Mouse (Mus musculus) kidney, embryonic 16.5 days (tissue): Measurements from ENCODE around the gene Gdf5. TPM values are rescaled to one million over a fixed set of nuclear protein-coding genes. Genes with fewer than 3 reads are reported as not detected.
A peak's percentile ranks its signal among the peaks of the same experiment; 100 is the strongest.

Source experiments
- ATAC-seq: fragments of 200-750 bp; cut with Nextera tagmentation; 2 replicates; pipeline ENCODE4 v1.8.0; 2017; ENCODE audit warnings: moderate TSS enrichment; ENCODE audit not compliant: low FRiP score, low TSS enrichment
- H3K27ac ChIP-seq: fragments of 300-500 bp; sonication (generic); 2 replicates; pipeline ENCODE4 v1.5.1; 2014; ENCODE audit warnings: low read length
- H3K27me3 ChIP-seq: fragments of 300-500 bp; sonication (generic); 2 replicates; pipeline ENCODE4 v1.6.1; 2014; ENCODE audit warnings: low read length, control low read depth, mixed read lengths; ENCODE audit not compliant: insufficient read depth
- H3K36me3 ChIP-seq: fragments of 300-500 bp; sonication (generic); 2 replicates; pipeline ENCODE4 v1.6.1; 2014; ENCODE audit warnings: low read length, control low read depth, mixed read lengths; ENCODE audit not compliant: insufficient read depth
- H3K4me1 ChIP-seq: fragments of 300-500 bp; sonication (generic); 2 replicates; pipeline ENCODE4 v1.6.1; 2014; ENCODE audit warnings: low read length, control low read depth, mixed read lengths; ENCODE audit not compliant: insufficient read depth
- H3K4me2 ChIP-seq: fragments of 300-500 bp; sonication (generic); replicated peaks from 2 replicates; pipeline ENCODE4 v1.6.1; 2014; ENCODE audit warnings: low read depth, low read length
- H3K4me3 ChIP-seq: fragments of 300-500 bp; sonication (generic); 2 replicates; pipeline ENCODE4 v1.5.1; 2014; ENCODE audit warnings: mild to moderate bottlenecking, low read length
- H3K9ac ChIP-seq: fragments of 300-500 bp; sonication (generic); replicated peaks from 2 replicates; pipeline ENCODE4 v1.6.1; 2014; ENCODE audit warnings: low read length
- H3K9me3 ChIP-seq: fragments of 300-500 bp; sonication (generic); 2 replicates; pipeline ENCODE4 v1.6.1; 2016; ENCODE audit warnings: low read length, control low read depth
- WGBS: fragments of 180-500 bp; shearing (Covaris S2); extraction: QIAGEN DNeasy Blood & Tissue Kit; methylation state at CpG from one replicate; pipeline ENCODE4 v1.1.7; 2014; 5-methylcytosine and 5-hydroxymethylcytosine counted together
- polyA plus RNA-seq: library from polyadenylated mRNA; unstranded; fragments of >200 nt; fragmentation: Nextera tagmentation; extraction: Ambion mirVana; gene quantifications from 2 replicates; pipeline ENCODE4 v1.2.1, GENCODE M21; 2015

Gdf5 gene
- polyA plus RNA-seq, 1 experiment from 2014 or later, result 1.3 TPM

DNA sequence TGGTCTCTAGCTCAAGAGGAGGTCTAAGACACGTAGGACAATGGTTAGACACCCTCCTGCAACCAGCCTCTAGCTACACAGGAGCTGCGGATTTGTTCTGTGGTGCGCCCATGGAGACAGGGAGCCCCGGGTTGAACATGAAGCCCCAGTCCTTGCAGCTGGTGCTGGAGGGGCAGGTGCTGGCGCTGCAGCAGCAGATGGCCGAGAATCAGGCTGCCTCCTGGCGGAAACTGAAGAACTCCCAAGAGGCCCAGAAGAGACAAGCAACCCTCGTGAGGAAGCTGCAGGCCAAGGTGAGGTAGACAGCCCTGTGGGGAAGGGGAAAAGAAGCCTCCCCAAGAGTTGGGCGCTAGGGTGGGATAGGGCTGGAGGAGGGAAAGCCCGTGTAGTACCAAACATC is 16.7 kb upstream of the Gdf5 start:
- H3K27ac ChIP-seq, result no peak overlapping the region
- no peaks in the 10 kb centered on the region for H3K27me3 ChIP-seq
- WGBS, result 84% methylated on average over 10 of the region's 10 CpGs
- no peak overlapping the region for H3K9ac ChIP-seq
- peaks cover 6% of the 10 kb centered on the region; the same call in 1 of the 2 replicates for H3K4me1 ChIP-seq
- no peaks in the 10 kb centered on the region for H3K9me3 ChIP-seq
- no peak overlapping the region for H3K4me3 ChIP-seq
- no peak overlapping the region for H3K4me2 ChIP-seq
- ATAC-seq, result no peak
- peaks cover 37% of the 10 kb centered on the region for H3K36me3 ChIP-seq

DNA sequence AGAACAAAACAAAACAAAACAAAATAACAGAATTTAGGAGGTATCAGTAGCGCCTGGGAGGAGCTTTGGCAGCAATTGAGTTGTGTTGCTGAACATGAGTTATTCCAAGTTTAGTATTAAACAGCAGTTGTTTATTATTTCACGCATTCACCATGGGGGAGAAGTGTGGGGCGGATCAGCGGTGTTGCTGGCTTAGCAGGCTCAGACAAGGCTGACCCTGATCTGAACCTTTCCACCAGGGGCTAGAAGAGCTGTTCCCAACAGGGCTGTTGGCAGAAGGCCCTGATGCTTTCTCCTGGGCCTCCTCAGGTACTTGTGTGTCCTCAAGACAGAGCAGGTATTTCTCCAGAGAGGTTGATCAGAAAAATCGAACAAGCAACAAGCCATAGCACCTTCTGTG is 14.8 kb upstream of the Gdf5 start:
- Histone ChIP-seq H3K27me3 (no peaks in the 10 kb centered on the region), H3K27ac (no peak overlapping the region), H3K4me2 (no peak overlapping the region), H3K9ac (no peak overlapping the region), H3K36me3 (peaks cover 29% of the 10 kb centered on the region), H3K4me3 (no peak overlapping the region), H3K9me3 (no peaks in the 10 kb centered on the region), H3K4me1 (peaks cover 6% of the 10 kb centered on the region; the same call in 1 of the 2 replicates)
- no peak for ATAC-seq
- 87% methylated on average over 5 of the region's 5 CpGs for WGBS

DNA sequence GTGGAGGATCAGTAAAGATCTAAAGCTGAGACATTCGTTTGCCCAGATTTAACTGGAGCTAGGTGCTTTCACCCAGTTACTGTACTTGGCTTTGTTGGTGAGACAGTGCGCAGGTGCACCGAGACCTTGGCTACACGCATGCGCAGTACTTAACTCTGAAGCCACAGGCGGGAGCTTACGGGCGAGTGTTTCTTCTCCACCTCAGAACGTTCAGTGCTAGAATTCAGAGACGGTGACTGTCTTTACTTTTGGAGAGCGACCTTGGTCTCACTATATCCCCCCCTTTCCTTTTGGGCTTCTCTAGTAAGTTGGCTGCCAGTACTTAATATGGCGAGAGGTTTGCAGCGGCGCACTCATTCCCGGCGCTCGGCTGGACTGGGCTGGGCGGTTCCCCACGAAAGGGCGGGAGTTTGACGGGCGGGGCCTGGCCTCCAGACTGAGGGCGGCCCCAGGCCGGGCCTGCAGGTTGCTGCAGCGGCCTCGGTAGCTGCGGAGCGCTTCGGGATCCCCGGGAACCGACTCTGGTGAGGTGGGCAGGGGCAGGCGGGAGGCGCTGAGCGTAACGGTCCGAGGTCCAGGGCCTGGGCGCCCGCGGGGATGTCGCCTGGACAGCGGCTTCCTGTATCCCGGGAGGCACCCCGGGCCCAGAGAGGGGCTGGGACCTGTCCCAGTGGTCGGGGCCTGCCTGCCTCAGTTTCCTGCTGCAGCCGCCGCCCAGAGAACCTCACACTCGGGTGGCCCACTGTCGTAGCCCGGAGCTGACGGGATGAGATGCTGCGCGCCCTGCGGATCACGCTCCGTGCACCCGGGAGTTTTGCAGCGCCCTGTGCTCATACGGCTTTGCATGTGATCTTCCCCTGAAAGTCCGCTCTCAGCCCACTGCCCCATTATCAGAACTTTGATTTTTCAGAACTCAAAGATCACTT is 11.2 kb upstream of the Gdf5 start, which contains the start of gene Cep250:
TSS of gene Cep250 (plus strand) at position 325 of the 926 bp plus-strand sequence.
- peak; percentile 98 for ATAC-seq
- peak within 1 kb of the TSS; percentile 87 for H3K27ac ChIP-seq
- H3K4me3 ChIP-seq, result peak within 1 kb of the TSS; percentile 81
- peaks cover 6% of the 10 kb centered on the region; the same call in 1 of the 2 replicates for H3K4me1 ChIP-seq
- H3K27me3 ChIP-seq, result no peaks in the 10 kb centered on the region
- under 1% methylated on average over 54 of the region's 59 CpGs for WGBS
- peak within 1 kb of the TSS; percentile 87 for H3K9ac ChIP-seq
- no peaks in the 10 kb centered on the region for H3K9me3 ChIP-seq
- no peaks in the 10 kb centered on the region; the same call in 1 of the 2 replicates for H3K36me3 ChIP-seq
- peak within 1 kb of the TSS; percentile 55 for H3K4me2 ChIP-seq

DNA sequence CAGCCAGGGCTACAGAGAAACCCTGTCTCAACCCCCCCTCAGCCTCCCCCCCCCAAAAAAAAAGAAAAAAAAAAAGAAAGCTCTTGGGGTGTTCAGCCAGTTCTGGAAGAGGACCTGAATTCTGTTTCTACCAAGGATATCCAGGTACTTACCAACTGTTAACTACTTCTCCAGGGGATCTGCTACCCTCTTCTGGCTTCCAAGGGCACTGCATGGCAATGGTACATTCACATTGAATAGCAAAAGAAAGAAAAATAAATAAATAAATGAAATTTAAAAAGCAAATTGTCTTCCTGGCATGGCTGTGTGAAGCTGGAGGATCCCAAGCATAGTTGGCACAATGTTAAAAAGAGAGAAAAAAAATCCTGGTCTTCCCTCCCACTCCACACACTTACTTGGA is 6.8 kb upstream of the Gdf5 start:
- no peaks in the 10 kb centered on the region for H3K36me3 ChIP-seq
- no peak overlapping the region for H3K27ac ChIP-seq
- H3K9ac ChIP-seq, result no peak overlapping the region
- ATAC-seq, result no peak
- H3K4me1 ChIP-seq, result peaks cover 2% of the 10 kb centered on the region; the same call in 1 of the 2 replicates
- no peaks in the 10 kb centered on the region for H3K9me3 ChIP-seq
- no peak overlapping the region for H3K4me3 ChIP-seq
- H3K27me3 ChIP-seq, result 0 out of 2 replicates have a peak, but pooled peaks cover 2% of the 10 kb centered on the region
- H3K4me2 ChIP-seq, result no peak overlapping the region

DNA sequence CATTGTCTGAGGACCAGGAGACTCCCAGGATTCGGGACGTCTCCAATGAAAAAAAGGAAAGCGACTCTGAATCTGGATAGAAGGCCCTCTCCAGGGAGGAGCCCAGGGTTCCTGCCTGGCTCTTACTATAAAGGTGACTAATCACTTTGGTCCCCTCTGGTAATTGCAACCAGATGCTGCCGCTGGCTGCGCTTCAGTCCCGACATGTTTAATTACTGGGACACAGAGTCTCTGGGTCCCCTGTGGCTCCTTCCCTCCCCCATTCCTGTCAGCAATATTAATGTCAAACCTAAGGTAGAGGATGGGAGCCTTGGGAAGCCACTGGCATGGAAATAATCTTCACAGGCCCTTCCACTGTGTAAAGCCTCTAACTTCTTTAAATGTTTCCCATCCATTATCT is 4.2 kb upstream of the Gdf5 start:
- Histone ChIP-seq H3K27me3 (0 out of 2 replicates have a peak, but pooled peaks cover 2% of the 10 kb centered on the region), H3K4me1 (peaks cover 8% of the 10 kb centered on the region; the same call in 1 of the 2 replicates), H3K9me3 (no peaks in the 10 kb centered on the region), H3K27ac (no peak overlapping the region), H3K36me3 (no peaks in the 10 kb centered on the region), H3K9ac (peak overlapping the region; percentile 31; the same call in 1 of the 2 replicates), H3K4me2 (no peak overlapping the region), H3K4me3 (no peak overlapping the region)
- no peak for ATAC-seq
- WGBS, result 10% methylated on average over 6 of the region's 6 CpGs

DNA sequence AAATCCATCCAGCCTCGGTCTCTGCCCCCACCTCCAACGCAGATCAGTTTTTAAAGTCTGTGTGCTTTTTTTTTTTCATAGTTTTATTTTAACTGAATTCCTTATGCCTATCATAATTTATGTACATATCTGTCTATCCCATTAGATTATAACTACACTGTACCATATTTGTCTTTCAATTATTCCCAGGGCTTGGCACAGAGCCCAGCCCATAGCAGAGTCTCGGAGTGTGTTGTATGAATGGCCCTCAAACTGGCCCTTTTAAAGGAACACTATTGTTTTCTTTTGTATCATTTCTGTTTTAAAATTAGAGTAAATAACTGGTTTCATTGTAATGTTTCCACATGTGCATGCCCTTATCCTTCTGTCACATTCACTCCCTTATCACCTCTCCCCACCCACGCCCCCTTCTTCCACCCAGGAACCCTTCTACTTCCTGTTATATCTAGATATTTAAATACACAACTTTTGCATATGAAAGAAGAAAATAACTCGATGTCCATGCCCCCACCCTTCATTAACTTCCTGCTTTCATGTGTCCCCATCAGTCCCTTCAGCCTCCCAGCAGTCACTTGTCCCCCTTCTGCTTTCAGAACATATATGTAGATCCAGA is 2.3 kb upstream of the Gdf5 start:
- Histone ChIP-seq H3K27ac (no peak overlapping the region), H3K4me1 (peaks cover 17% of the 10 kb centered on the region), H3K4me2 (no peak overlapping the region), H3K27me3 (0 out of 2 replicates have a peak, but pooled peaks cover 2% of the 10 kb centered on the region), H3K9ac (no peak overlapping the region), H3K36me3 (no peaks in the 10 kb centered on the region), H3K9me3 (no peaks in the 10 kb centered on the region), H3K4me3 (no peak overlapping the region)
- ATAC-seq, result no peak
- WGBS, result 55% methylated on average over 5 of the region's 5 CpGs

DNA sequence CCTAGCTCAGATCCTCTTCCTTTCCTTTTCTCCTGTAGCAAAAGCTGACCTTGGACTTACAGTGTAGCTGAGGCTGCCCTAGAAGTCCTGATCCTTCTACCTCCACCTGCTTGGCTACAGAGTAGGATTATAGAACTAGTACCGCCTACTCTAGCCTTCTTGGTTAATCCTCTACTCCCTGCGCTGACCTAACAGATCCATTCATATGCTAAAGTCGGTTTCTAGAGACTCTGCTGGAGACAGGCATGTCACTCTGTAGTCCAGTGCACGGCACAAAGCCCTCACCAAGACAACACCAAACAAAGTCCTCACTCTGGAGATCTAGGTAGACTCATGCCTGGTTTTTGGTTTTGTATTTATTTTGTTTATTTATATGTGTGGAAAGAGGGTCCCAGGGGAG is 1.3 kb upstream of the Gdf5 start:
- 30% methylated on average over 4 of the region's 4 CpGs for WGBS
- Histone ChIP-seq H3K4me1 (peaks cover 17% of the 10 kb centered on the region), H3K4me2 (no peak overlapping the region), H3K4me3 (no peak overlapping the region), H3K9me3 (no peaks in the 10 kb centered on the region), H3K36me3 (no peaks in the 10 kb centered on the region), H3K27me3 (0 out of 2 replicates have a peak, but pooled peaks cover 2% of the 10 kb centered on the region), H3K9ac (no peak overlapping the region), H3K27ac (no peak overlapping the region)
- no peak for ATAC-seq

DNA sequence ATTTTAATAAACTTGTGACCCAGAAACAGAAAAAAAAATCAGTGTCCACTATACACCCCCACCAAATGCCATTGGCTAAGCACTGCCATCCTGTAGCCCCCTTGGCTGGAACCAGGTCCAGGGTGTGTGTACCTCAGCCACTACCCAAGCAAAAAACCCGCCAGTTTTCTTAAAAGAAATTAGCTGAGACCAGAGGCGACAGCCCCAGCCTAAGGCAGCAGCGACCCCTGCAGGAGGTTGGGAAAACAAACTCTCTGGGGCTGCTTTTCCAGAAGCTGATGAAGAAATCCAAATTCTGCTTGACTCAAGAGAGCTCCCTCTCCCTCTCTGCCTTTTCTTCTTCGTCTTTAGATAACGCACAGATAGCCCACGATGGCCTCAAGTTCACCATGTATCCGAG is 902 bp upstream of the Gdf5 start:
- WGBS, result 2% methylated on average over 7 of the region's 7 CpGs
- no peak overlapping the region for H3K4me3 ChIP-seq
- peaks cover 17% of the 10 kb centered on the region for H3K4me1 ChIP-seq
- H3K36me3 ChIP-seq, result no peaks in the 10 kb centered on the region
- H3K27ac ChIP-seq, result no peak overlapping the region
- 0 out of 2 replicates have a peak, but pooled peaks cover 2% of the 10 kb centered on the region for H3K27me3 ChIP-seq
- no peak overlapping the region for H3K4me2 ChIP-seq
- H3K9me3 ChIP-seq, result no peaks in the 10 kb centered on the region
- H3K9ac ChIP-seq, result no peak overlapping the region
- ATAC-seq, result no peak

DNA sequence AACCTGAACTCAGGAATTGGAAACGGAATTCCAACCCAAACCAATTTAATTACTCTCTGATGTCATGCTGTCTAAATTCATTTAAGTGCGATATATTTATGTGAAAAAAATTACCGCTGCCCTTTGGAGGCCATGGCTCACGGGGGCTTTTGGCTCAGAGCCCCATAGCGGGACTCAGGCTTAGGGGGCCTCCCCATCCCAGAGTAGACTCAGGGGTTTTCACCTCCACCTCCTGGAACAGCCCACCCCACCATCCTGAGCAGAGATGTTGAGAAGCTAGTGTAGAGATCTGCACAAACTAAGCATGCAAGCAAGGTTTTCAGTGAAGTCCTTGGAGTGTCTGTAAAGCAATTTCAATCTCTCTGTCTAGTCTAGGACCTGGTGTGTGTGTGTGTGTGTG is 413 bp upstream of the Gdf5 start:
- H3K4me1 ChIP-seq, result peaks cover 17% of the 10 kb centered on the region
- no peak overlapping the region for H3K4me2 ChIP-seq
- H3K27ac ChIP-seq, result no peak overlapping the region
- H3K27me3 ChIP-seq, result 0 out of 2 replicates have a peak, but pooled peaks cover 2% of the 10 kb centered on the region
- H3K9me3 ChIP-seq, result no peaks in the 10 kb centered on the region
- H3K36me3 ChIP-seq, result no peaks in the 10 kb centered on the region
- WGBS, result 42% methylated on average over 5 of the region's 5 CpGs
- ATAC-seq, result no peak
- no peak overlapping the region for H3K4me3 ChIP-seq
- H3K9ac ChIP-seq, result no peak overlapping the region
